Mouse (Mus musculus) CD4-positive naive resting alpha-beta T cell, adult 57 days (primary cell): Measurements from ENCODE around the gene Vmn1r115. TPM values are rescaled to one million over a fixed set of nuclear protein-coding genes. Genes with fewer than 3 reads are reported as not detected.

Experiments used
- total RNA-seq: library from RNA; stranded (reverse); gene quantifications from one replicate; pipeline ENCODE4 v1.2.4, GENCODE M21; 2023

Vmn1r115 gene
- total RNA-seq, result not detected

GRCm38 (mm10) chr7:20844885-20845284, at the start of gene Vmn1r115:
Vmn1r115 (minus strand) TSS chr7:20844985.

GRCm38 (mm10) chr7:20884021-20884420, 39.2 kb upstream of the Vmn1r115 start, which contains the start of gene Vmn1r117:
Vmn1r117 (minus strand) TSS chr7:20884121.

GRCm38 (mm10) chr7:20871956-20872355, 27.2 kb upstream of the Vmn1r115 start, which contains the start of gene Vmn1r116:
Vmn1r116 (plus strand) TSS chr7:20872256.

GRCm38 (mm10) chr7:20812086-20812485, 32.7 kb downstream of the Vmn1r115 start, which contains the start of gene Vmn1r114:
Vmn1r114 (minus strand) TSS chr7:20812186.

Other genes starting within 250 kb of the Vmn1r115 start
- not detected for gene Gm4513, start 246.0 kb downstream of the Vmn1r115 start, total RNA-seq
- gene Vmn1r107, start 176.1 kb downstream of the Vmn1r115 start, total RNA-seq, result not detected
- gene Vmn1r111, start 141.8 kb downstream of the Vmn1r115 start, total RNA-seq, result not detected
- gene Gm10668, start 114.4 kb downstream of the Vmn1r115 start, total RNA-seq, result not detected
- not detected for gene Vmn1r112, start 73.8 kb downstream of the Vmn1r115 start, total RNA-seq
- gene Vmn1r113, start 57.7 kb downstream of the Vmn1r115 start, total RNA-seq, result not detected
- gene Vmn1r114, start 32.8 kb downstream of the Vmn1r115 start, total RNA-seq, result not detected
- gene Vmn1r116, start 27.3 kb upstream of the Vmn1r115 start, total RNA-seq, result not detected
- gene Vmn1r117, start 39.1 kb upstream of the Vmn1r115 start, total RNA-seq, result not detected
- not detected for gene Vmn1r118, start 67.4 kb upstream of the Vmn1r115 start, total RNA-seq
- gene Vmn1r119, start 167.5 kb upstream of the Vmn1r115 start, total RNA-seq, result not detected
- gene Vmn1r120, start 208.8 kb upstream of the Vmn1r115 start, total RNA-seq, result not detected